Mouse (Mus musculus) gastrocnemius, adult 2 months (tissue): ENCODE results near the gene Fa2h. TPM values are rescaled to one million over a fixed set of nuclear protein-coding genes. Genes with fewer than 3 reads are reported as not detected.
A peak's percentile ranks its signal among the peaks of the same experiment; 100 is the strongest.

Experiments
- DNase-seq: peaks from one replicate; pipeline ENCODE4 v3.0.0; 2022
- H3K27ac ChIP-seq: fragments of 200-600 bp; 2 replicates; pipeline ENCODE4 v1.8.1; 2022; ENCODE audit warnings: mild to moderate bottlenecking
- H3K4me3 ChIP-seq: fragments of 200-600 bp; 2 replicates; pipeline ENCODE4 v1.8.1; 2022; ENCODE audit warnings: mild to moderate bottlenecking, moderate library complexity
- CTCF ChIP-seq: fragments of 200-600 bp; IDR thresholded peaks from 2 replicates; pipeline ENCODE4 v1.8.1; 2022; ENCODE audit warnings: antibody characterized with exemption, mild to moderate bottlenecking, moderate library complexity
- intact Hi-C: fragments of 180-260 bp; cut with DNase I; formaldehyde crosslinking; loops from one replicate; pipeline ENCODE4 v1.15.1; 2025
- total RNA-seq, 2 experiments: library from RNA; stranded (reverse); gene quantifications; 2 replicates each; pipeline ENCODE4 v1.2.3; 2021

The Fa2h gene
- total RNA-seq, 2 experiments from 2014 or later, result 0.48 to 0.50 TPM

DNA sequence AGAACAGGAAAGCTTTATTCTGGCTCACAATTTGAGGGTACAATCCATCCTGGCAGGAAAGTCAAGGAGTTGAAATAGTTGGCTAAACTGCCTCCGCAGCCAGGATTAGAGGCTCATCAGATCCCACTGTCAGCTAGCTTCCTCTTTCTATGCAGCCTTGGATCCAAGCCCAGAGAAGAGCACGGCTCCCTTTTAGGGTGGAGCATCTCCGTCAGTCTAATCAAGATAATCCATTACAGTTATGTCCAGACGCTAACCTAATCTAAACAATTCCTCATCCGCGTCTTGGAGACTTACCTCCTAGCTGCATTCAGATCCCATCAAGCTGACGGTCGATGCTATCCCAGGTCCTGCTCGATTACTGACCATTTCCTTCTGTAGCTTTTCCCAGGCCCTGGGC is 7.7 kb downstream of the Fa2h start:
- no peak for TF ChIP-seq CTCF
- no peak overlapping the region for H3K4me3 ChIP-seq
- no peak for DNase-seq
- H3K27ac ChIP-seq, result no peak overlapping the region
- intact Hi-C loops, result no loop called here

DNA sequence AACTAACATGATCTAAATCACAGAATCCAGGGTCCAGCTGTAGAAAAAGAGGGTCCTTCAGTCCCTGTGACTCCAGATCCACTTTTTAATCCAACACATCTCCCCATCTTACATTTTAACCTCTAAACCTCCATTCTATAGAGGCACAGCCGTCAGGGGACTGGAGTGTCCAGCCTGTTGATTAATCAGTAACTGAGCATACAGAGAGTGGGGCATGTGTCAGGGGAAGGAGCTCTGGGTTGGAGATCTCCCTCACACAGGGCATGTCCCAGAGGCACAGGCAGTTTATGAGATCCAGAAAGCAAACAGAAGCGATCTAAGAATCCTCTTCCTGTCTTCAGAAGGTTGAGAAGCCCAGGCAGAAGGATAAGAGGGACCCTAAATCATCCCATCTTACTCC is 9.0 kb downstream of the Fa2h start:
- no peak overlapping the region for H3K4me3 ChIP-seq
- TF ChIP-seq CTCF, result no peak
- no peak overlapping the region for H3K27ac ChIP-seq
- intact Hi-C loops, result no loop called here
- DNase-seq, result no peak

DNA sequence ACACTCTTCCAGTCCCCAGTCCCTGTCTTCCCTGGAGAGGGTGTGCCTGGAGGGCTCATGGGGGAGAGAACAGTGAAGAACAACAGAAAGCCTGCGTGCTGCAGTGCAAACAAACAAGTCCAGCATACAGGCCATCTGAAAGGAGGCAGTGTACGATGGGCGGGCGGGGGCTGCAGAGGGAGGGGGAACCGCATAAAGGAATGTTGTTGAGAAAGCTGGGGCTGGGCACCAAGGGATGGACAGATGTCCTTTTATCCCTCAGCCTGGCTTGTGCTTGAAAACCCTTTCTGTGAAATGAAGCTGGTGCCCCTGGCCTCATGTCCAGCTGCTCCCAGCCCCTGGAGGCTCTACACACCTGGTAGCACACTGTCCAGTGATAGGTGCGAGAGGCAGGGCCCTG is 18.4 kb downstream of the Fa2h start:
- no peak for DNase-seq
- no peak overlapping the region for H3K4me3 ChIP-seq
- intact Hi-C loops, result no loop called here
- peak overlapping the region; percentile 31; the same call in 1 of the 2 replicates for H3K27ac ChIP-seq
- no peak for TF ChIP-seq CTCF

DNA sequence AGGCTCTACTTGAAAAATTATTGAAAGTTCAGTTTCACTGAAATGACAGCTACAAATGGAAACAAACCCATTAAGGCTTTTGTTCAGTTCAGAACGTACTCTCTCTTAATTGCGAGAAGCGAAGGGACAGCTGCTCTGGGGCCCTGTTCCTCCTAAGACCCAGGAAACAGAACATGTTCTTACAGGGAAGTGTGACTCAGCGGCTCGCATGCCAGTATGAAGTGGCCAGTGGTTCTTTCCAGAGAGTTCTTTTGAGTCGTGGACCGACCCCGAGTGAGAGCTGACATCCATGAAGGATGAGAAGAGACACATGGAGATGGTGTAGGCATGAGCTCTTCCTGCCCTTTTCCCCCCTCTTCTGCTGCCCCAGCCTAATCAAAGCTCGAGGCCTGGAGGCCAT is 23.9 kb downstream of the Fa2h start:
- TF ChIP-seq CTCF, result no peak

GRCm38 (mm10) chr8:111367350-111367749 is 26.3 kb downstream of the Fa2h start:
- no peak for TF ChIP-seq CTCF
- Histone ChIP-seq H3K4me3 (peak overlapping the region; percentile 36), H3K27ac (peak overlapping the region; percentile 67)
- intact Hi-C loops, result no loop called here
- no peak for DNase-seq

More for the DNA sequence above, 23.9 kb downstream of the Fa2h start:
- DNase-seq, result no peak
- H3K27ac ChIP-seq, result no peak overlapping the region
- no peak overlapping the region for H3K4me3 ChIP-seq
- intact Hi-C loops, result no loop called here

- DNase-seq, result peak; percentile 42
- Histone ChIP-seq H3K4me3 (peak overlapping the region; percentile 36), H3K27ac (peak overlapping the region; percentile 67)
- no peak for TF ChIP-seq CTCF
- intact Hi-C loops, result no loop called here
Observed at GRCm38 (mm10) chr8:111366610-111367234, 26.9 kb downstream of the Fa2h start.

- Histone ChIP-seq H3K4me3 (no peak overlapping the region), H3K27ac (no peak overlapping the region)
- no peak for DNase-seq
- TF ChIP-seq CTCF, result no peak
- intact Hi-C loops, result loop anchor here (5.0 kb wide), 1 partner anchor 64 kb away; no protein-coding TSS in a partner anchor
Observed at GRCm38 (mm10) chr8:111363489-111363888, 30.1 kb downstream of the Fa2h start.

GRCm38 (mm10) chr8:111360579-111361209 is 32.9 kb downstream of the Fa2h start:
- intact Hi-C loops, result loop anchor here (5.0 kb wide), 1 partner anchor 67 kb away; no protein-coding TSS in a partner anchor
- peak overlapping the region; percentile 20; the same call in 1 of the 2 replicates for H3K27ac ChIP-seq
- no peak for DNase-seq
- no peak for TF ChIP-seq CTCF
- H3K4me3 ChIP-seq, result no peak overlapping the region

DNA sequence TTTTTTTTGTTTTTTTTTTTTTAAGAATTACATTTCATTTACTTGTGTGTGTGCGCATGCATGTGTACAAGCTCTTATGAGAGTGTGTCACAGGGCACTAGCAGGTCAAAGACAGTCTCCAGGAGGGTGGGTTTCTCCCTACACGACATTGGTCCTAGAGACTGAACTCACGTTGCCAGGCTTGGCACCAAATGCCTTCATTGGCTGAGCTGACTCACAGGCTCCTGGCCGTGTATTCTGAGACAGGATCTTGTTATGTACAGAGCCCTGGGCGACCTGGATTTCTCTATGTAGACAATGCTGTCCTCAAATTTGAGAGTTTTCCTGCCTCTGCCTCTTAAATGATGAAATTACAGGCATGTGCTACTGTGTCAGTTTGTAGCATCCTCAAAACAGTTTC is 33.7 kb downstream of the Fa2h start:
- no peak for DNase-seq
- TF ChIP-seq CTCF, result no peak
- intact Hi-C loops, result loop anchor here (5.0 kb wide), 1 partner anchor 67 kb away; no protein-coding TSS in a partner anchor
- Histone ChIP-seq H3K4me3 (no peak overlapping the region), H3K27ac (no peak overlapping the region; the same call in 1 of the 2 replicates)

GRCm38 (mm10) chr8:111358905-111359304 is 34.7 kb downstream of the Fa2h start:
- no peak overlapping the region for H3K27ac ChIP-seq
- TF ChIP-seq CTCF, result peak; percentile 17; the same call in 1 of the 2 replicates
- H3K4me3 ChIP-seq, result no peak overlapping the region
- no peak for DNase-seq
- intact Hi-C loops, result no loop called here

DNA sequence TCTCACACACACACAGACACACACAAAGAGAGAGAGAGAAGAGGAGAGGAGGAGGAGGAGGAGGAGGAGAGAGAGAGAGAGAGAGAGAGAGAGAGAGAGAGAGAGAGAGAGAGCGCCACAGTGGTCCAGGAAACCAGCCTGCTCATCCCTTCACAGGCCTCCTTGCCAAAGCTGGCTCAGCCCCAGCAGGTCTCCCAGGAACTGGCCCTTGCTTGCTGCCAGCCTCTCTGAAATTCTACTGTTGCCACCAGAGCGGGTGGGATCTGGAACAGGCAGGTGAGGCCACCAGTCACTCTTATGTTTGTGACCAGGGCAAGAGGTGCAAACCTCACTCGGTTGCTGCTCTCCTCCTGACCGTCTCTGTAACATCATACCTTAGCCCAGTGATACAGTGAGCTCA is 36.2 kb downstream of the Fa2h start:
- no peak for DNase-seq
- intact Hi-C loops, result no loop called here
- TF ChIP-seq CTCF, result no peak
- no peak overlapping the region for H3K4me3 ChIP-seq
- H3K27ac ChIP-seq, result no peak overlapping the region

DNA sequence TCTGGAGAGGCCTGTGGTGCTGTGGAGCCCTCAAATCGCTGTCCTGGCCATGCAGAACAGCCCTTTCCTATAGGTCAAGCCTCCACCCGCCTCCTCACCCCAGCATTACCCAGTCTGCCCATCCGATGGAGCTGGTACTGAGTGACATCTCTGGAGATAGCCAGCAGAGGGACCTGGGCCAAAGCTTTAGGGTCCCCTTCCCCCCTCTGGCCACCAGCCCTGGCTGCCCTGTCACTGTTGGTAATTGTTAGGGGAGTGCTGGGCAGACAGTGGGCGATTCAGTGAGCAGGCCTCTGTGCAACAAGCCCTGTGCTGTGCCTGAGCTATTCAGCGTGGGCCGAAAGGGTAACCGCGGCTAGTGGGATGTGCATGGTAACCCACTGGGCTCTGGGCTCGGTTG is 40.1 kb downstream of the Fa2h start:
- no peak for TF ChIP-seq CTCF
- Histone ChIP-seq H3K27ac (no peak overlapping the region), H3K4me3 (no peak overlapping the region)
- intact Hi-C loops, result no loop called here
- DNase-seq, result no peak

DNA sequence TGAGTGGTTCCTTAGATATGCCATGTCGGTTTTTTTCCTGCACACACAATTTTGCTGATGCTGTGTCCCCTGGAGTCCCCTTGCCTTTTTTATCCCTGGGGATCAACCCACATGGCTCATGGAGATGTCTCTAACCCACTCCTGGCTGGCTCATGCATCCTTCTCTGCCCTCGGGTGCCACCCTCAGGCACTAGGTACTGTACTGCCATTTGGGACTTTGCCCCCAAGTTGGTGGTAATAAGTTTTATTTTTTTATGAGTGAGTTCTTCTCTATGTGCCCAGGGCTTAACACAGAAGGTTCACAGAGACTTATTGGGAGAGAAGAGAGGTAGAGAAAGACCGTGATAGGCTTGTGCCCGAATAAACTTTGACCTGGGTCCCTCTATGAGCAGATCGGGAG is 41.3 kb downstream of the Fa2h start:
- intact Hi-C loops, result no loop called here
- no peak overlapping the region for H3K4me3 ChIP-seq
- no peak overlapping the region for H3K27ac ChIP-seq
- TF ChIP-seq CTCF, result no peak
- no peak for DNase-seq

- intact Hi-C loops, result no loop called here
- Histone ChIP-seq H3K4me3 (no peak overlapping the region), H3K27ac (no peak overlapping the region)
- no peak for TF ChIP-seq CTCF
- no peak for DNase-seq
Observed at GRCm38 (mm10) chr8:111350577-111350976, 43.0 kb downstream of the Fa2h start.
